Mouse (Mus musculus): Measurements from ENCODE around the gene Rnf215.

DNA sequence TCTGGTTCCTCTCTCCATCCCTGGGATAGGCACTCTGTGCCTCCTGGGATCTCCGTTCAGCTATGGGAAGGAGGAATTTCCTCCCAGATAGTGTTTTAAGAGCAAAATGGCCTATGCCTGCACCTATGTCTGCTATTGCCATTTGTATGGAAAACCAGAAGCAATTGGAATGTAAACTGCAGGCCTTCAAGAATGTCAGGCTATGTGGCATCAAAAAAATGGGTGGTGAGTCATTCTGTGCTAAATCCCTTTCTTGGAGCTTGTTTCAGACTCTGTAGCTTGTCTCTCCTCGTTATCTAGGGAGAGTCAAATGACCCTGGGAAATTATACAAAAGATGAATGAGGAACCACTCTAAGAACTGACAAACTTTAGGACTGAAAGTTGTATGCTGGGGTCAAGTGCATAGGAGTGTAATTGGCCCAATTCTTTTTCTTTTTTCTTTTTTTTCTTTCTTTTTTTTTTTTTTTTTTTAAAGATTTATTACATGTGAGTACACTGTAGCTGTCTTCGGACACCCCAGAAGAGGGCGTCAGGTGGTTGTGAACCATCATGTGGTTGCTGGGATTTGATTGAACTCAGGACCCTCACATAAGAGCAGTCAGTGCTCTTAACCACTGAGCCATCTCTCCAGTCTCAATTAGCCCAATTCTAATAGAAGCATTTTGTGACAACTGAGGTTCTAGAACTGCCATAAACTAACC, 49.4 kb downstream of the Rnf215 start:
- peak; percentile 33; the same call in 1 of the 2 replicates for TF ChIP-seq CTCF (conservative IDR thresholded peaks at IDR 0.05; ENCODE audit: insufficient read depth, insufficient read length, low read depth, low read length)
- no peak for TF ChIP-seq POLR2A (IDR thresholded peaks at IDR 0.05; ENCODE audit: low read depth, low read length)
